Mouse (Mus musculus) left cerebral cortex, postnatal 14 days (tissue): ENCODE results near the gene Kcnk4. TPM values are rescaled to one million over a fixed set of nuclear protein-coding genes. Genes with fewer than 3 reads are reported as not detected.

Experiments used
- DNase-seq, 2 experiments: peaks; one replicate each; pipeline ENCODE4 v3.0.0; 2021 to 2022; ENCODE audit warnings: low spot score in 2 of 2, mixed read lengths in 1 of 2
- intact Hi-C: fragments of 180-260 bp; cut with DNase I; formaldehyde crosslinking; loops from one replicate; pipeline ENCODE4 v1.15.1; 2025
- long read RNA-seq, 2 experiments: library from polyadenylated mRNA; stranded (forward); transcript quantifications; one replicate each; pipeline ENCODE4 v2.0.0; 2021
- total RNA-seq, 2 experiments: library from RNA; stranded (reverse); gene quantifications; 2 replicates each; pipeline ENCODE4 v1.2.3; 2021

Gene Kcnk4
- 10 to 100 TPM; 44.9 to 50.4 TPM for total RNA-seq
- long read RNA-seq, experiment 1, partial matches to known transcripts = 7 of 37 reads
- long read RNA-seq, experiment 1, other reads (novel, unspliced or antisense) = 25 of 37 reads
- long read RNA-seq, experiment 2, partial matches to known transcripts = 7 of 41 reads
- long read RNA-seq, experiment 2, other reads (novel, unspliced or antisense) = 30 of 41 reads

GRCm38 (mm10) chr19:6934195-6934977, at the start of gene Kcnk4:
Gene Kcnk4 (minus strand): TSS chr19:6934515.
- no peak for DNase-seq
- intact Hi-C loops = loop anchor here (5.0 to 10.0 kb wide), 2 partner anchors 83 to 440 kb away; partner anchors contain the start of gene Fermt3

- intact Hi-C loops = no loop called here
Observed at GRCm38 (mm10) chr19:6983621-6984020, 49.3 kb upstream of the Kcnk4 start.

GRCm38 (mm10) chr19:6981465-6981864, 47.1 kb upstream of the Kcnk4 start:
- intact Hi-C loops = no loop called here
- DNase-seq = no peak

More at GRCm38 (mm10) chr19:6983621-6984020, 49.3 kb upstream of the Kcnk4 start:
- DNase-seq = no peak

- DNase-seq = peak; percentile 98 to 99
- intact Hi-C loops = no loop called here
Observed at GRCm38 (mm10) chr19:6980381-6981093, 46.2 kb upstream of the Kcnk4 start, which contains the start of gene Fkbp2. Gene Fkbp2 (minus strand): TSS chr19:6980501.

GRCm38 (mm10) chr19:6979486-6980380, 45.4 kb upstream of the Kcnk4 start:
- intact Hi-C loops = loop anchor here (5.0 kb wide), 2 partner anchors 37 to 57 kb away; partner anchors contain the start of genes Bad, Esrra and Gpr137
- DNase-seq = peak; percentile 99 to 100

DNA sequence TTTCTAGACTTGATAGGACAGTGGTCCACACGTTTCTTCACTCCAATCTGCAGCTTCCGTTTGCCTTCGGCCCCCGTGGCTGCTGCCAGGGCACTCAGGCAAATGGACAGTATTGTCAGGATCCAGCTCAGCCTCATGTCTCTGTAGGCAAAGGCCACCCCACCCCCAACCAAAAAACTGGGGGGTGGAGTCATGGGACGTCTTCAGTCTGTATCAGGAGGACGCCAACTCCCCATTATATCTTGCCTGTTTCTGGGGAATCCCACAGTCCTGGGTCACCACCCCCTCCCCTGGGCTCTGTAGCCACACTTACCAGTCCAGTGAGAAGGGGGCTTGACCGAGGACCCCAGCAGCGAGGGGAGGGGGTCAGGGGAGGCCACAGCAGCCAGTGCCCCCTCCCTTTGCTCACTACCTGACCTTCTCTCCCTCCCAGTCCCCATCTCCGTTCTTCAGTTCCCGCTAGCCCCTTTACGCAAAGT, 44.7 kb upstream of the Kcnk4 start:
- intact Hi-C loops = loop anchor here (5.0 kb wide), 2 partner anchors 37 to 57 kb away; partner anchors contain the start of genes Bad, Esrra and Gpr137
- DNase-seq = peak in 1 of 2 experiments; percentile 52

GRCm38 (mm10) chr19:6978639-6978974, 44.3 kb upstream of the Kcnk4 start:
- intact Hi-C loops = loop anchor here (5.0 kb wide), 2 partner anchors 36 to 56 kb away; partner anchors contain the start of genes Bad, Esrra and Gpr137
- no peak for DNase-seq

DNA sequence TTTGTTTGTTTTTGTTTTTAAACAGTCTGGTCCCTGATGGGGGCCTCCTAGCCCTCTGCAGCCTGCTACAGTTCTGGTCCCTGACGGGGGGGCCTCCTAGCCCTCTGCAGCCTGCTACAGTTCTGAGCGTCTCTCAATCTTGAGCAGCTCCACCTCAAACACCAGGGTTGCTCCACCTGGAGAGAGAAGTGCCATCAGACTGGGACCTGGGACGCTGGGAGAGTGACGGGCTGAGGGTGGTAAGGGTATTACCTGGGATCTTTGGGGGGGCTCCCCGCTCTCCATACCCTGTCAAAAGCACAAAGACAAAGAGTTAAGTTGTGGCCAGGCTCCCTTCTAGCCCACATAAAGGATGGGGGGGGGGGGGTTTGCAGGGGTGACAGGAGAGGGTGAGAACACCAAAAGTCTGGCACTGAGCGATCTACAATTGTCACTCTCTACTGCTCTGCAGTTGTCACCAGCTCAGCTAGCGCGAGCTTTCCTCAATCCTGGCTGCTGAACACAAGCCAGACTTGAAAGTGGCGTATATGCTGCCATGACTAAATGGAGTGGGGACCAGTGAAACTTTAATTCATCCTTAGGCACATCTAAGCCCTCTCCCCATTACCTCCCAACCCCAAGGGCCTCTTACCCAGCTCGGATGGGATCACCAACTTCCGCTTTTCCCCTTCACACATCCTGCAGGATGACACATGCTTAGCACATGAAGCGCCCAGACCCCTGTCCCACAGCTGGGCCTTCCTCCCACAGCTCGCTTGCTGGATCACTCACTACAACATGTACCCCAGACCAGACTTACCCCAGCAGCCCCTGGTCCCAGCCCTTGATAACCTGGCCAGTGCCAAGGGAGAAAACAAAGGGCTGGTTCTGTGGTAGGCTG, 43.7 kb upstream of the Kcnk4 start:
- intact Hi-C loops = loop anchor here (5.0 kb wide), 2 partner anchors 36 to 56 kb away; partner anchors contain the start of genes Bad, Esrra and Gpr137
- no peak for DNase-seq

DNA sequence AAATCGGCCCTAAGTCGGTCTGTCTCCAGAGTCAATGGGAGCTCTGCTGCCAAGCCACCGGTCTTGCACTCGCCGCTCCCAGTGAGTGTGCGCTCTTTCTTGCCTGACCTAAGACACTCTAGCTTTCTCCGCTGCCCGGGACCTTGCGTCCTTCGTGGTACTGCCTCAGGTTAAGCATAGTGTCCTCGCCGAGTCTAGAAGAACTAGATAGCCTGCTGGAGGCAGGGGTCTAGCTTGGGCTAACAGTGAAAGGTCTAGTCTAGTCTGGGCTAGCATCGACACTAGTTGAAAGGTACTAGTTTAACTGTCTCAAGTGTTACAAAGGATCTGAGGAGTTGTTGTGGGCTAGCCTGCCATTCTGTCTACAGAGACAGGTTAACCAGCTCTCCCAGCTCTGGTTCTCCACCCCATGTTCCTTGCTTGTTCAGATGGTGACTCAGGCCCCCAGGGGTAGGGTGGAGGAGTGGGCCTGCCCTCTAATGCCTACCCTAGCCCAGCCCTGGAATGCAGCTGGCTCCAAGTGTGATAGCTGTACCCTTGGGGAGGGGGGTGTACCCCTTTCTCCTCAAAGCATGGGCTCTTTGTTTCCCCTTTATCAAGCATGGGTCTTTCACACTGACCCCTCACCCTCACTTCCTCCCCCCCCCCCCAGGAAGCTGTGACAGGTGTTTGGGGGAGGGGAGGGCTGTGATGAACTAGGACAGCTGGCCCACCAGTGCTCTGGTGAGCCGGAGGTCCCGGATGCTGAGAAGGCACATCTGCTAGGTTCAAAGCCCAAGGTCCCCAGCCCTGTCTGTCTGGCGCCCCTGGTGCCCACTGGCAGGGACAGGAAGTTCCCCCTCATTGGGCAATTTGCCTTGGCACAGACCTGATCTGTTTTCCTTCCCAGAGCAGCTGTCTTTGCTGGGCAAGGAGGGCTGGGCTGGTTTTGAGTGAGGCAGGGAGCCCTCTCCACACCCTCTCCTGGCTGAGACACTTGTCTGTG, 41.5 kb upstream of the Kcnk4 start, which contains the start of gene Plcb3:
TSS of gene Plcb3 (minus strand) at position 934 of the 985 bp plus-strand sequence.
- peak; percentile 72 to 89 for DNase-seq
- intact Hi-C loops = loop anchor here (5.0 kb wide), 2 partner anchors 34 to 54 kb away; partner anchors contain the start of genes Bad, Esrra and Gpr137

GRCm38 (mm10) chr19:6974211-6975205, 40.2 kb upstream of the Kcnk4 start, which contains the start of gene Ppp1r14b:
Gene Ppp1r14b (plus strand): TSS chr19:6974968.
- DNase-seq = peak; percentile 73 to 75
- intact Hi-C loops = loop anchor here (5.0 kb wide), 2 partner anchors 32 to 52 kb away; partner anchors contain the start of genes Bad, Esrra and Gpr137

GRCm38 (mm10) chr19:6973581-6974190, 39.4 kb upstream of the Kcnk4 start:
- no peak for DNase-seq
- intact Hi-C loops = no loop called here

DNA sequence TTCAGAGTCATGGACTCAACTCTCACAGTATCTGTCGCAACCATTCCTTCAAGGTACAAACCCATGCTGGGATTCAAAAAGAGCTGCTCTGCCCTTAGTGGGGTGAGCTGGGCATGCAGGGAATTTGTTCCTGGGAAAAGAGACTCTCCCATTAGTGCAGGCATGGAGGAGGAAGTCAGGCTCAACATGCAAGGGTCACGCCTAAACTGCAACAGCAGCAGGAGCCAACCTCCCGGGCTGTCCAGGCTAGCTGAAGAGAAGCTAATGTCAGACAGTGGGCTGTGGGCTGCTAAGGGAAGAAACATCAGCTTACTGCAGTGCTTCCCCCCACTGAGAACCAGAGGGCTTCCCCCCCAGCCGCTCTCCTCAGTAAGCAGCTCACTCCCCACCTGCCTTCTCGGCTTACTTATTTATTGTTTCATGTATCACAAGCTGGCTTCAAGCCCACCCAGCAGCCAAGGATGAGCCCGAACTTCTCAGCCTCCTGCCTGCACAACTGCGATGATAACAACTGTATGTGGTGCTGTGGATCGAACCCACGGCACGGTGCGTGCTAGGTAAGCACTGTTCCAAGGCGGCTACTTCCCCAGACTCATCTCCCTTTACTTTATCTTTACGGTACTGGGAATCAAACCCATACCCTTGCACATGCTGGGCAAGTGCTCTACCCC, 38.1 kb upstream of the Kcnk4 start:
- intact Hi-C loops = no loop called here
- DNase-seq = no peak

DNA sequence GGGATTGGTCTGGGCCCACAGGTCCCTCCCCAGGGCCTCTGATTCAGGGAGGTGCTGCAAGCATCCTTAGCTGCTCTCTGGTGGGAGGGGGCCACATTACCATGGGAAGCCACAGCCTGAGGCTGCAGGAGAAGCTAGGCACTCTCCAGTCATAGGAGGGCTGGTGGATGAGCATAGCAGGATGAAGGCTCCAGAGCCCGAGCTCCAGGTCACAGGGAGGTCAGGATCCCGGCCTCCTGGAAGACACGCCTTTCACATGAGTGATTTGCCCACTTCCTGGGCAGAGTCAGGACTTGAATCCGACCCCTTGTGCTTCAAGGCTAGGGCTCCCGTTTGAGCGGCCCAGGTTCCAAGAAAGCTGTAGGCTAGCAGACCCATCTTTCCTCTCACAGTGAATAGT, 37.3 kb upstream of the Kcnk4 start:
- intact Hi-C loops = no loop called here
- DNase-seq = no peak

DNA sequence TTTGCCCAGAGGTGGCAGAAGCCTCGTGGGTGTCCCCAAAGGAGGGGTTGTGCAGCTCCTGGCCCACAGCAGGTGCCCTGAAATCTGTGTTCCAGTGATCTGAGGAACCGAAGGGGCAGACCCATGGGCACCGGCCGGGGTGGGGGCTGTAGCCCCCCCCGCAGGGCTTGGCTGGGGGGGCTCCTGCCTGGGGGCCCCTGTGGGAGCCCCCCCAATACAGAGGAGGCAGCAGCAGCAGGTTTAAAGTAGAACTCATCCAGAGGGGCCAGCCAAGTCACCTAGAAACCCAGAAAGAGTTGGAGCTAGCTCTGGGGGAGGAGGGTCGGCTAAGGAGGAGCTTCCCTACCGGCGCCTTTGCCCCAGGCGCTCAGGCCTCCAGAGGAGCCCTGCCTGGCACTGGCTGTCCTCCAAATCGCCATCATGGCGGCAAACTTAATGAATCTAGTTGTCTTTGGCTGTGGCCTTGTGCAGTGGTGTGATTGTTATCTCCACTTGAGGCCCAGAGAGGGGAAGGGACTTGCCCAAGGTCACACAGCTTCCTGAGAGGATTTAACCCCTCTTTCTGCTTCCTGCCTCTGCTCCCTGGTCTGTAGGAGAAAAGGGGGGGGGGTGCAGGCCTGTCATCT, 36.3 kb upstream of the Kcnk4 start:
- intact Hi-C loops = no loop called here
- no peak for DNase-seq
